Mouse (Mus musculus) heart, embryonic 16.5 days (tissue): Measurements from ENCODE around the gene Hmbs. TPM values are rescaled to one million over a fixed set of nuclear protein-coding genes. Genes with fewer than 3 reads are reported as not detected.
A peak's percentile ranks its signal among the peaks of the same experiment; 100 is the strongest.
"Not testable (repeated sequence)": the region's sequence is repeated elsewhere in the genome, so short reads cannot be mapped to it uniquely, and the experiment has no call there.

Experiments
- ATAC-seq: fragments of 200-750 bp; cut with Nextera tagmentation; replicated peaks from 2 replicates; pipeline ENCODE4 v1.8.0; 2017; ENCODE audit warnings: moderate number of reproducible peaks; ENCODE audit not compliant: insufficient read depth, low FRiP score; ENCODE audit errors: extremely low read depth
- H3K27ac ChIP-seq: fragments of 300-500 bp; sonication (generic); 2 replicates; pipeline ENCODE4 v1.5.1; 2014; ENCODE audit warnings: mild to moderate bottlenecking, low read length, control low read depth, moderate library complexity
- H3K27me3 ChIP-seq: fragments of 300-500 bp; sonication (generic); 2 replicates; pipeline ENCODE4 v1.6.1; 2014; ENCODE audit warnings: low read length, mixed read lengths; ENCODE audit not compliant: control insufficient read depth, insufficient read depth
- H3K36me3 ChIP-seq: fragments of 300-500 bp; sonication (generic); 2 replicates; pipeline ENCODE4 v1.6.1; 2014; ENCODE audit not compliant: control insufficient read depth, insufficient read depth
- H3K4me1 ChIP-seq: fragments of 300-500 bp; sonication (generic); 2 replicates; pipeline ENCODE4 v1.6.1; 2014; ENCODE audit warnings: low read length, mixed read lengths; ENCODE audit not compliant: control insufficient read depth, insufficient read depth
- H3K4me2 ChIP-seq: fragments of 300-500 bp; sonication (generic); 2 replicates; pipeline ENCODE4 v1.6.1; 2014; ENCODE audit warnings: low read depth, mild to moderate bottlenecking, control low read depth, low read length
- H3K4me3 ChIP-seq: fragments of 300-500 bp; sonication (generic); 2 replicates; pipeline ENCODE4 v1.5.1; 2014; ENCODE audit warnings: mild to moderate bottlenecking, control low read depth, low read length
- H3K9ac ChIP-seq: fragments of 300-500 bp; sonication (generic); 2 replicates; pipeline ENCODE4 v1.6.1; 2014; ENCODE audit warnings: low read length, control low read depth
- H3K9me3 ChIP-seq: fragments of 300-500 bp; sonication (generic); replicated peaks from 2 replicates; pipeline ENCODE4 v1.6.1; 2016; ENCODE audit warnings: low read length; ENCODE audit not compliant: control insufficient read depth
- WGBS: fragments of 180-500 bp; shearing (Covaris S2); extraction: QIAGEN DNeasy Blood & Tissue Kit; methylation state at CpG from one replicate; pipeline ENCODE4 v1.1.7; 2014; 5-methylcytosine and 5-hydroxymethylcytosine counted together
- polyA plus RNA-seq: library from polyadenylated mRNA; unstranded; fragments of >200 nt; fragmentation: Nextera tagmentation; extraction: Ambion mirVana; gene quantifications from 2 replicates; pipeline ENCODE4 v1.2.1, GENCODE M21; 2015

Hmbs gene
- polyA plus RNA-seq, 1 experiment from 2014 or later, result 97.2 TPM

GRCm38 (mm10) chr9:44311136-44312134 lies 32.6 kb downstream of the Hmbs start:
- Histone ChIP-seq H3K4me1 (peaks cover 2% of the 10 kb centered on the region; the same call in 1 of the 2 replicates), H3K4me3 (no peak overlapping the region), H3K27me3 (no peaks in the 10 kb centered on the region), H3K4me2 (peak overlapping the region; percentile 11; the same call in 1 of the 2 replicates), H3K9me3 (no peaks in the 10 kb centered on the region; the same call in 1 of the 2 replicates), H3K27ac (peak overlapping the region; percentile 50), H3K9ac (peak overlapping the region; percentile 35), H3K36me3 (peaks cover 20% of the 10 kb centered on the region)
- peak; percentile 64; the same call in 1 of the 2 replicates for ATAC-seq
- 30% methylated on average over 27 of the region's 27 CpGs for WGBS

GRCm38 (mm10) chr9:44310750-44311135 lies 33.3 kb downstream of the Hmbs start:
- Histone ChIP-seq H3K27me3 (no peaks in the 10 kb centered on the region), H3K4me3 (no peak overlapping the region), H3K27ac (peak overlapping the region; percentile 50), H3K36me3 (peaks cover 17% of the 10 kb centered on the region), H3K9me3 (no peaks in the 10 kb centered on the region; the same call in 1 of the 2 replicates), H3K9ac (no peak overlapping the region), H3K4me2 (peak overlapping the region; percentile 11; the same call in 1 of the 2 replicates), H3K4me1 (peaks cover 2% of the 10 kb centered on the region; the same call in 1 of the 2 replicates)
- 46% methylated on average over 10 of the region's 10 CpGs for WGBS
- ATAC-seq, result no peak

GRCm38 (mm10) chr9:44309756-44310155 lies 34.3 kb downstream of the Hmbs start:
- no peaks in the 10 kb centered on the region for H3K27me3 ChIP-seq
- peaks cover 14% of the 10 kb centered on the region for H3K36me3 ChIP-seq
- no peak overlapping the region for H3K4me3 ChIP-seq
- no peak overlapping the region for H3K27ac ChIP-seq
- H3K9me3 ChIP-seq, result no peaks in the 10 kb centered on the region; the same call in 1 of the 2 replicates
- no peak for ATAC-seq
- no peak overlapping the region for H3K4me2 ChIP-seq
- 66% methylated on average over 3 of the region's 3 CpGs for WGBS
- peaks cover 4% of the 10 kb centered on the region for H3K4me1 ChIP-seq
- no peak overlapping the region for H3K9ac ChIP-seq

- Histone ChIP-seq H3K4me1 (peaks cover 13% of the 10 kb centered on the region), H3K27ac (no peak overlapping the region), H3K27me3 (no peaks in the 10 kb centered on the region), H3K4me3 (no peak overlapping the region), H3K9ac (no peak overlapping the region), H3K9me3 (no peaks in the 10 kb centered on the region; the same call in 1 of the 2 replicates), H3K4me2 (no peak overlapping the region), H3K36me3 (0 out of 2 replicates have a peak, but pooled peaks cover 4% of the 10 kb centered on the region)
- ATAC-seq, result no peak
- 77% methylated on average over 2 of the region's 2 CpGs for WGBS
These were observed 36.8 kb downstream of the Hmbs start for GRCm38 (mm10) chr9:44307248-44307647.

- peaks cover 10% of the 10 kb centered on the region for H3K36me3 ChIP-seq
- no peak overlapping the region for H3K4me2 ChIP-seq
- no peaks in the 10 kb centered on the region for H3K27me3 ChIP-seq
- H3K9me3 ChIP-seq, result no peaks in the 10 kb centered on the region; the same call in 1 of the 2 replicates
- H3K4me3 ChIP-seq, result no peak overlapping the region
- 90% methylated on average over 6 of the region's 6 CpGs for WGBS
- no peak overlapping the region for H3K27ac ChIP-seq
- no peak overlapping the region for H3K9ac ChIP-seq
- no peak for ATAC-seq
- peaks cover 13% of the 10 kb centered on the region for H3K4me1 ChIP-seq
These were observed 37.5 kb downstream of the Hmbs start for GRCm38 (mm10) chr9:44306532-44306931.

GRCm38 (mm10) chr9:44305466-44306079 lies 38.5 kb downstream of the Hmbs start, which contains the start of gene Hinfp:
Gene Hinfp, minus strand, starts transcription at chr9:44305671.
- Histone ChIP-seq H3K9ac (peak within 1 kb of the TSS; percentile 97), H3K27ac (peak within 1 kb of the TSS; percentile 81), H3K27me3 (no peaks in the 10 kb centered on the region), H3K4me1 (peaks cover 11% of the 10 kb centered on the region), H3K4me2 (peak within 1 kb of the TSS; percentile 92), H3K4me3 (peak within 1 kb of the TSS; percentile 94), H3K9me3 (no peaks in the 10 kb centered on the region; the same call in 1 of the 2 replicates), H3K36me3 (peaks cover 10% of the 10 kb centered on the region)
- WGBS, result under 1% methylated on average over 54 of the region's 54 CpGs
- peak; percentile 99 for ATAC-seq

- Histone ChIP-seq H3K4me1 (peaks cover 11% of the 10 kb centered on the region), H3K36me3 (peaks cover 53% of the 10 kb centered on the region)
- H3K9ac ChIP-seq, H3K9me3 ChIP-seq, H3K4me2 ChIP-seq, H3K27ac ChIP-seq, H3K4me3 ChIP-seq, H3K27me3 ChIP-seq, ATAC-seq: not testable (repeated sequence)
- 88% methylated on average over 3 of the region's 3 CpGs for WGBS
These were observed 44.0 kb downstream of the Hmbs start for GRCm38 (mm10) chr9:44300001-44300400.

GRCm38 (mm10) chr9:44292490-44292889 lies 51.5 kb downstream of the Hmbs start:
- Histone ChIP-seq H3K9ac (no peak overlapping the region), H3K4me3 (no peak overlapping the region), H3K4me1 (peaks cover 12% of the 10 kb centered on the region), H3K36me3 (peaks cover 40% of the 10 kb centered on the region), H3K27ac (no peak overlapping the region), H3K9me3 (no peaks in the 10 kb centered on the region), H3K4me2 (no peak overlapping the region), H3K27me3 (no peaks in the 10 kb centered on the region)
- ATAC-seq, result no peak
- 70% methylated on average over 3 of the region's 3 CpGs for WGBS
